Mouse (Mus musculus): ENCODE measurements around the gene Ing3. TPM values are rescaled to one million over a fixed set of nuclear protein-coding genes. Genes with fewer than 3 reads are reported as not detected.

Gene Ing3
- total and polyA plus RNA-seq, 3 experiments = 14.5 to 34.3 (median 21.9) TPM

GRCm38 (mm10) chr6:21909720-21910119 lies 39.7 kb upstream of the Ing3 start:
- H3K9ac ChIP-seq (ENCODE audit: insufficient read depth, low read depth) = no peak overlapping the region
- H3K9me3 ChIP-seq (replicated peaks; ENCODE audit: low read length) = no peaks in the 10 kb centered on the region
- no peak for DNase-seq (ENCODE audit: extremely low read depth)
- no peaks in the 10 kb centered on the region for H3K79me2 ChIP-seq (replicated peaks; ENCODE audit: control insufficient read depth, extremely low read depth, insufficient read depth, poor library complexity, severe bottlenecking)
- dilution Hi-C loops (cut with MboI; ENCODE audit: extremely low pct_ligation_motif_present, extremely low pct_unique_long_range_greater_than_20kb, low sequenced_read_pairs) (no loop called here), in situ Hi-C loops (cut with MboI; ENCODE audit: low pct_ligation_motif_present, low pct_unique_long_range_greater_than_20kb, low sequenced_read_pairs) (no loop called here)
- no peaks in the 10 kb centered on the region for H3K36me3 ChIP-seq (replicated peaks in 1 of 2; ENCODE audit: control insufficient read depth in 1 of 2, insufficient read depth in 1 of 2, low read length in 1 of 2)
- TF ChIP-seq RAD21 (IDR thresholded peaks at IDR 0.05; ENCODE audit: low read depth, low read length) (no peak), BHLHE40 (IDR thresholded peaks at IDR 0.05; ENCODE audit: low read depth, low read length) (no peak), JUN (IDR thresholded peaks at IDR 0.05; ENCODE audit: insufficient read depth, low read depth, low read length) (no peak), NELFE (IDR thresholded peaks at IDR 0.05; ENCODE audit: low read depth, low read length) (no peak), PAX5 (IDR thresholded peaks at IDR 0.05; ENCODE audit: low read length) (no peak), SIN3A (IDR thresholded peaks at IDR 0.05; ENCODE audit: low read length) (no peak), USF1 (IDR thresholded peaks at IDR 0.05; ENCODE audit: low read depth, low read length) (no peak), UBTF (IDR thresholded peaks at IDR 0.05; ENCODE audit: low read depth, low read length) (no peak)
- no peaks in the 10 kb centered on the region for H3K4me1 ChIP-seq (ENCODE audit: control insufficient read depth in 1 of 2, insufficient read depth in 2 of 2)
- H3K4me2 ChIP-seq (ENCODE audit: insufficient read depth, low read depth, poor library complexity, severe bottlenecking) = no peak overlapping the region
- no peak overlapping the region for H3K4me3 ChIP-seq (replicated peaks in 1 of 3; ENCODE audit: low read depth in 2 of 3, low read length in 2 of 3, poor library complexity in 1 of 3)
- H3K27ac ChIP-seq (ENCODE audit: insufficient read depth, low read depth) = no peak overlapping the region
- H3K27me3 ChIP-seq (replicated peaks) = no peaks in the 10 kb centered on the region

GRCm38 (mm10) chr6:21910804-21911203 lies 38.6 kb upstream of the Ing3 start:
- H3K4me3 ChIP-seq (replicated peaks in 1 of 3; ENCODE audit: low read depth in 2 of 3, low read length in 2 of 3, poor library complexity in 1 of 3) = no peak overlapping the region
- no peaks in the 10 kb centered on the region for H3K9me3 ChIP-seq (replicated peaks; ENCODE audit: low read length)
- H3K9ac ChIP-seq (ENCODE audit: insufficient read depth, low read depth) = no peak overlapping the region
- no peaks in the 10 kb centered on the region for H3K36me3 ChIP-seq (replicated peaks in 1 of 2; ENCODE audit: control insufficient read depth in 1 of 2, insufficient read depth in 1 of 2, low read length in 1 of 2)
- no peaks in the 10 kb centered on the region for H3K79me2 ChIP-seq (replicated peaks; ENCODE audit: control insufficient read depth, extremely low read depth, insufficient read depth, poor library complexity, severe bottlenecking)
- TF ChIP-seq ETS1 (conservative IDR thresholded peaks at IDR 0.05; ENCODE audit: low read depth, low read length) (no peak), SIN3A (IDR thresholded peaks at IDR 0.05; ENCODE audit: low read length) (no peak), CHD2 (IDR thresholded peaks at IDR 0.05; ENCODE audit: low read length) (no peak), IRF4 (IDR thresholded peaks at IDR 0.05; ENCODE audit: low read depth, low read length) (no peak), ZKSCAN1 (IDR thresholded peaks at IDR 0.05; ENCODE audit: borderline replicate concordance, low read depth, low read length) (no peak), RCOR1 (conservative IDR thresholded peaks at IDR 0.05; ENCODE audit: low read depth, low read length) (no peak), KAT2A (IDR thresholded peaks at IDR 0.05; ENCODE audit: insufficient replicate concordance, low read length) (no peak), GABPA (IDR thresholded peaks at IDR 0.05; ENCODE audit: insufficient replicate concordance, low read depth, low read length) (no peak), JUND (conservative IDR thresholded peaks at IDR 0.05; ENCODE audit: low read depth, low read length) (no peak), ZC3H11A (IDR thresholded peaks at IDR 0.05; ENCODE audit: low read depth, low read length) (no peak)
- no peaks in the 10 kb centered on the region for H3K27me3 ChIP-seq (replicated peaks)
- H3K4me1 ChIP-seq (ENCODE audit: control insufficient read depth in 1 of 2, insufficient read depth in 2 of 2) = no peaks in the 10 kb centered on the region
- no peak for DNase-seq (ENCODE audit: extremely low read depth)
- H3K27ac ChIP-seq (ENCODE audit: insufficient read depth, low read depth) = no peak overlapping the region
- no peak overlapping the region for H3K4me2 ChIP-seq (ENCODE audit: insufficient read depth, low read depth, poor library complexity, severe bottlenecking)
- in situ Hi-C loops (cut with MboI; ENCODE audit: low pct_ligation_motif_present, low pct_unique_long_range_greater_than_20kb, low sequenced_read_pairs) = no loop called here
- dilution Hi-C loops (cut with MboI; ENCODE audit: extremely low pct_ligation_motif_present, extremely low pct_unique_long_range_greater_than_20kb, low sequenced_read_pairs) = no loop called here
